Mouse (Mus musculus): ENCODE data around the gene Cog7.

Gene Cog7

DNA sequence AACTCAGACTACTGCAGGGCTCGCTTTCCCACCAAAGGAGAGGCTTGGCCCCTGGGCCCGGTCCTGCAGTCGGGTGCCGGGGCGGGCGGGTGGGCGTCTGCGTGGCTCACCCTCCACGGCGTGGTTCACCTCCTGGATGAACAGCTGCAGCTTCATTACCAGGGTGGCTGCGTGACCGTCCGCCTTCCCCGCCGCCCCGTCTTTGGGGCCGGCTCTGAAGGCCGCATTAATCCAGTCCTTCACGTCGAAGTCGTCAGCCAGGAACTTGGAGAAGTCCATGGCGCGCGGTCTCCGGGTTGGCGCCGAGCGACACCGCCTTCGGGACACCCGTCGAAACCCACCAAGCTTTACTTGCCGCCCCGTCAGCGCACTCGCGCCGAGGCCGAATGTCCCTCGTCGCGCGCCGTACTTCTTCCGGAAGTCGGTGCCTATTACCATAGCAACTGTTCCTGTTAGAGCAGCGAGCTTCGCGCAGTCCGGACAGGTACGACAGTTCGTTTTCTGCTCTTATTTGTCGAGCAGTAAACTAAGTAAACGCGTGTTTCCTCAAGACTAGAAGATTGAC, at the start of gene Cog7:
Gene Cog7 (minus strand): TSS at position 405 of the 565 bp plus-strand sequence.
- peak; percentile 78 to 90 for DNase-seq (ENCODE audit: low spot score in 2 of 2)

DNA sequence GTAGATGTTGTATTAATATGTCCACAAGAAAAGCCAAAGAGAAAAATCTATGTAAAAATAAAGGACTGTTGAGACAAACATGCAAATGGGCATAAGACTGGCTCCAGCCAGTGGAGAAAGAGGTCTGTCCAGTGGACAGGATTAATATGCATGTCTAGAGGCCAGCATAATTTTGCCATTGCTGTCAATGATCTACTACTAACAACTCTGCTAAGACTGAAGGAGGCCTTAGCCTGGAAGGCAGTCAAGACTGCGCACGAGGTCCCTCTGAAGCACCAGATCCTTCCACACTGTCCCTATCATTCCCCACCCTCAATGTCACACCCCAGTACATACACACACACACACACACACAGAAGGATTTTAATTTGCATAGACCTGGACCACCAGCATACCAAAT, 40.6 kb upstream of the Cog7 start:
- DNase-seq (ENCODE audit: low spot score in 2 of 2) = no peak

DNA sequence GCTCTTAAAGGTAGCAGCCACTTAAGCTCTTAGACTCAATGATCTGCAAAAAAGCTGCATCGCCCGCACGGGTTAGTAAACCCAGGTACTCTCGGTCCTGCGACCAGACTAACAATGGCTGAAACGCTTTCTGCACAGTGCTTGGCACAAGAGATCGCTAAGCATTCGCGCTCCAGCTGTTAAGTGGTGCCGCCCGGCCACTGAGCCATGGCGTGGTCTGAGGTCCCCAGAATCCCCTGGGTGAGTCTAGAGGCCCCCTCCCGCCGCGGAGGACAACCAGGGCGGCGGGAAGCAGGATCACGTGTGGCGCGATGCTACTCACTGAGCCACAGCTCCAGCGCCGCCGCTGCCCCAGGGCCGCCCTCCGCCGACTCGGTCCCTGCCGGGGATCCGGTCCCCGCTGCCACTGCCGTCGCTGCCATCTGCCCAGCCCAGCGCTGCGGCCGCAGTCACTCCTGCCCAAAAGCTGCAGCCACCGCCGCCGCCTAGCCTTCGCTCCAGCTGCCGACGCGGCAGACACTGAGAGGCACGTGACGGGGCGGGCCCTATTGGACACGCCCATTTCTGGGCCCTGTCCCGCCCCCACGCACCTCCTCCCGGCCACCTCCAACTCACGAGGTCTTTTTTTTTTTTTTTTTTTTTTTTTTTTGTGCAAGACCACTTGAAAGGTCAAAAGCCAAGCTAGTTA, 39.3 kb upstream of the Cog7 start, which contains the start of gene Gga2:
Gene Gga2 (minus strand): TSS at position 556 of the 688 bp plus-strand sequence.
- DNase-seq (ENCODE audit: low spot score in 2 of 2) = peak; percentile 65 to 82

DNA sequence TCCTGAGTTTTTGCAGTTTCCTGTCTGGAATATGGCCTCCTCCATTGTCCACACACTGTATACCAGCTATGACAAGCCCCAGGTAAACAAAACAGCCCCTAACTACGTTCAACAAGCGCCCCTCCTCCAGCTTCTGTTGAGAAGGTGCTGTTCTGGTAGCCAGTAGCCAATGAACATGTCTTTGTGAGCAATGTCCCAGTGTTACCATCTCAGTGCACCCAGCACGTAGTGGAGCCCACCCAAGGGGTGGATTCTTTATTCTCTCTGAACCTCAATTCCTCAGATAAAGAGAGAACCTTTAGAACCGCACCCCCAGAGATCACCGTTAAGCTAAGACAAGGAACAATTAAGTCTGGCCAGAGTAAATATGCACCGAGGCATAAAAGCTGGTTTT, 38.8 kb upstream of the Cog7 start:
- DNase-seq (ENCODE audit: low spot score in 2 of 2) = peak in 1 of 2 experiments; percentile 20

DNA sequence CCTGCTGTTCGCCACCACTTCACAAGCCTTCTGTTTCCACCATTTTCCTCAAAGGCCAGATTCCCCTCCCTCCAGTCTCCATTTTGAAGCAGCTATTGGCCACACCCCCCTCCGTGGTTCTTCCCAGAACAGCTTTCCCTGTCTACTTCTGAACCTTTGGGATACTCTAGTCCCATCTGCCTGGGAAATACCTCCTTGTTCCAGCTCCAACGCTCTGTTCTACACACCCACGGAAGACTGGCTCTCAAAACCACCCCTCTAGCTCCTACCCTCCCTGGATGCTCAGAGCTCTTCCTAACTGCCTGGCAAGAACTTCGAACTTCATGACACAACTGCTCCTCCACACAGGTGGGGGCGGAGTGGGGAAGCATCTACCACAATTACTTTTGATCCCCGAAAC, 37.5 kb upstream of the Cog7 start:
- peak; percentile 44 to 72 for DNase-seq (ENCODE audit: low spot score in 2 of 2)

DNA sequence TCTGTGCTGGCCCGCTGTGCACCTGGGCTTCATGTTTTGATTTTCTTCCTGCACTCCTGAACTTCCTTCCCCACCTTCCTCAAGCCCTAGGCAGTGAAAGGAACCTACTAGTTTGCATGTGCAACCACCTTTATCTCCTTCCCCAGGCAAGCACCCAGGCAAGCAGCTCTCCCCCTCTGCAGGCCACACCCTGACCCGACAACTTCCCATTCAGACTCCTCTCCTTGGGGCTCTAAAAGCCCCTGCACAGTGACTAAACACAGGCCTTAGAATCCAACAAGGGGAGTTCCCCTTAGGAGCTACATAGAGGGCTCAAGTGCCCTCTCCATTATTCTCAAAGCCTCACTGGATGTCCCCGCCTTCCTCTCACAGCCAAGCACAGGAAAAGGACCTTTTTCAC, 36.7 kb upstream of the Cog7 start:
- no peak for DNase-seq (ENCODE audit: low spot score in 2 of 2)

DNA sequence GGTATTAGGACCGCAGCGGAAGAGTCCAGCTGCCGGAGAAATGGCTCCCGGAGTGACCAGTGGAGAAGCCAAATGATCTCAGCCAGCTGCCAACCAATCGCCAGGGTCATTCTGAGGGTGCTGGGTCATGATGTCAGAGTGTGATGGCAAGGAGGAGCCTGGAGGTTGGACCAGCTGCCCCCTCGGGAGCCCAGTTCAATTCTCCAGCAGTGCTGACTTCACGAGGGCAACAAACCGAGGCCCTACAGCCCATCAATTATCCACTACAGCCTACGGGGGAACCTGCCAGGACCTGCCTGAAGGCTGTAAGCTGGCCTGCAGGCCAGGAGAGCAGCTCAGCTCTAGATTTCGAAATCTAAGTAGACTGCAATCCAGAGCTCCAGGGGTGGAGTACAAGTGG, 34.2 kb upstream of the Cog7 start:
- no peak for DNase-seq (ENCODE audit: low spot score in 2 of 2)

DNA sequence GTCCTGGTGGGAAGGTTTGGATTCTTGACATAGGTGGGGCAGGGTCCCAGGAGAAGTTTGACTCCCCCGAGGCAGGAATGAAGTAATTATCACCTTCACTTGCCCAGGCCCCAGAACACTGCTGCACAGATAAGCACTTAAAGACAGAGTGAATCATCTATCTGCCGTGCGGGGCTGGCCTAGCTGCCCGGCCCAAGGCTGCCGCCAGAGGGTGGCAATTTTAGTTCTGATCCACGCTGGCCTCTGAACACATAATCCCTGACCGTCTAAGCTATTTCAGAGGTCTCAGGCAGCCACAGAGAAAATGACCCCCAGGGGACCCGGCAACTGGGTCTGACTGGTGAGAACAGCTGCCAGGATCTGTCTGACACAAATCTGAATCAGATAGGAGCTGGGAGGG, 33.6 kb upstream of the Cog7 start:
- no peak for DNase-seq (ENCODE audit: low spot score in 2 of 2)

DNA sequence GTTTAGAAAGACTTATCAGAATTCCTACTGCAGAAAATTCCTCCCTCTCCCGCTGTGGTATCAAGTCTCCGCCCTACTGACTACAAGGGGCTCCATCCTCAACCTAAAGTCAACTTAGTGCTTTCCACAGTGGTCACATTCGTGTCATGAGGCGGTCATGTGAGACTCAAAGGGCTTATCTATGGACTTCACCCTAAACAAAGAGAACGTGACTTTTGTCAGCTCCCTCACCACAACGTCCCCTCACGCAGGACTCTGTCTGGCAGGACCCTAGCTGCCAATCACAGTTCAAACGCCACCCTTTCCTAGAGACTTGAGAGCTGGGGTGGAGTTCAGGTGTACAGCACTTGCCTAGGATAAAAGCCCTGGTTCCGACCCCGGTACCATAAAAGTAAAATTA, 31.4 kb upstream of the Cog7 start:
- DNase-seq (ENCODE audit: low spot score in 2 of 2) = no peak

DNA sequence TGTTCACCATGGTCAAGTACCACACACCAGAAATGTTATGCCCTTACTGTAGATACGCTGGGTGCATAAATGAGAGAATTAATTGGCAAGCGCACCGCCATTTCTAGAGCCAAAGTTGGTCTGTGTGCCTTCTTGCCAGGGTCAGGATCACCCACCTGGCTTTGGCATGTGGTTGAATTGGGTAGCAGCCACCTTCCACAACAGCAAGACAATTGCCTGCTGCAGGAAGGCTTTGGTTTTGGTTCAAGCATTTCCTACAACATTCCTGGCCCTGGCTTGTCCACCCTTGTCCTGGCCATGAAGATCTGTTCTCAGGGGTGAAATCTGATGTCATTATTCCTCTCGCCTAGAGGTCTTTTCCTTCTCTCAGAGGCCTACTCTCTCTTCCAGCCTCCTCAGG, 30.9 kb upstream of the Cog7 start:
- no peak for DNase-seq (ENCODE audit: low spot score in 2 of 2)

DNA sequence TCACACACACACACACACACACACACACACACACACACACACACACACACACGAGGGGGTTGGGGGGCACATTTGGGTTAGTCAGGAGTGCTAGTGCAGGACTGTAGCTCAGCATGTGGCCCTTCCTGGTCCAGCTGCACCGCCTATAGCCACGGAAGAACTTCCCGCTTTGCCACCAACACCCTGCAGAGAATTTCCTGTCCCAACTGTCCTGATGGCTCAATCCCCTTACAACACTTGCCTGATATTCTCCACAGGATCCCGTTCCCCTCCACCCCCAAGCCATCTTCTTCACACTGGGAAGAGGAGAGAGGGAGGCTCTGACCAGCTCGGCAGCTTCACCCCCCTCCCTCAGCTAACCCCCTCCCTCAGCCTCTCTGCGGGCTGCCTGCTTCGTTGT, 18.9 kb upstream of the Cog7 start:
- DNase-seq (ENCODE audit: low spot score in 2 of 2) = no peak

DNA sequence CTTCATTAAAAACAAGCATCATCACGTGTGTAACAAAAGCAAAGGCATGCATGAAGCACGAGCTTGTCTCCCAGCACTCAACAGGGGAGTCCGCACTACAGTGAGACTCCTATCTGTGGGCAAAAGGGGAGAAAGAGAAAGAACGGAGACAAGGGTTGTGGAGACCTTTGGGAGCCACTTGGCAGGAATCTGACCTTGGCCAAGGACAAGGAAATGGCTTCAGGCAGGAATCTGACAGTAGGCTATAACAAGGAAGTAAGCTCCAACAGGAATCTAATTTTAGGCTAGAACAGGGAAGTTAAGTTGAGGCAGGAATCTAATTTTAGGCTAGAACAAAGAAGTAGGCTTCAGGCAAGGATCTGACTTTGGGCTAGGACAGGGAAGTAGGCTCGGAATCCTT, 14.4 kb upstream of the Cog7 start:
- DNase-seq (ENCODE audit: low spot score in 2 of 2) = no peak

DNA sequence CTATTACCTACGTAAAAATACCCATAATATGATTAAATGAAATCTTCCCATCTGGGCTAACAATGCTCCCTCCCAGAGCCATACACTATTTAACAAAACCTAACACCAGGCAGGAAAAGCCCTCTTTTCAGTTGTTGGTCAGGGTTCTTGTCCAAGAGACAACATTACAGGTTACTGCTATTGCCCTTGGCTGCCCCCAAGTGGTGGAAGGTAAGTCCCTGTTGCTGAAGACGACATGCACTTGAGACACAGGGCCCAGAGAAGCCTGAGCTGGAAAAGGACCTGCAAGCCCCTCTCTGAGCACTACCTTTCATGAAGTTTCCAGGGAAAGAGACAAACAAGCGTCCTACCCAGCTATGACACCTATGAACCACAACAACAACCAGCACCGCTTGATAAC, 6.5 kb downstream of the Cog7 start:
- peak in 1 of 2 experiments; percentile 48 for DNase-seq (ENCODE audit: low spot score in 2 of 2)

DNA sequence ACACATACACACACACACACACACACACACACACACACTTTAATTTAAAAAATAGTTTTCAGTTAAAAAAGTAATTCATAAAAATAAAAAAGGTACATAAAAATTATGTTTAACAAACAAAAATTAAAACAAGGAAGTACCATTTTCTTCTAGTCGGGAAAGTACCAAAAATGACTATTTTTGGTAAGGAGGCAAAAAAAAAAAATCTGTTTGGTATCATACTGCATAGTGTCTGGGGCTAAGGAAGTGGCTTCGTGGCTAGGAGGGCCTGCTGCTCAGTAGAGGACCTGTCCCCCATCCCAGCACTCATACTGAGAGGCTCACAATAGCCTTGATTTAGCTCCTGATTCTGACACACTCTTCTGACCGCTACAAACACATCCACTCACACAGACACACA, 9.8 kb downstream of the Cog7 start:
- no peak for DNase-seq (ENCODE audit: low spot score in 2 of 2)

DNA sequence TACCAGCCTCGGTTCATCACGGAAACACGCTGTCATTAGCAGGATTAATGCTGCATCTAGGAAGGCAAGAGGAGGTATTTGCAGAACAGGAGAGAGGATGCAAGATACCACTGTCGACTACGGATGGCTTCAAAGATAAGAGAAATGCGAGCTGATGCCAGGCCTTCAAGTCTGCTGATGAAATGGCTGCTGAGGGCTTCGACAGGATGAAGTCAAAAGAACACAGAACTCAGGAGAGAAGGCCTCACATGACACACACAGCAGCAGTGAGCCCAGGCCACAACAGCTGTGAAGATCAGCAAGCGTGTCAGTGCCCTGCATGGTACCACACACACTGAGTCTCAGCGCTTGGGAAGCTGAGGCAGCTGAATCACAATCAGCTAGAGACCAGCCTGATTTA, 11.3 kb downstream of the Cog7 start:
- DNase-seq (ENCODE audit: low spot score in 2 of 2) = no peak

DNA sequence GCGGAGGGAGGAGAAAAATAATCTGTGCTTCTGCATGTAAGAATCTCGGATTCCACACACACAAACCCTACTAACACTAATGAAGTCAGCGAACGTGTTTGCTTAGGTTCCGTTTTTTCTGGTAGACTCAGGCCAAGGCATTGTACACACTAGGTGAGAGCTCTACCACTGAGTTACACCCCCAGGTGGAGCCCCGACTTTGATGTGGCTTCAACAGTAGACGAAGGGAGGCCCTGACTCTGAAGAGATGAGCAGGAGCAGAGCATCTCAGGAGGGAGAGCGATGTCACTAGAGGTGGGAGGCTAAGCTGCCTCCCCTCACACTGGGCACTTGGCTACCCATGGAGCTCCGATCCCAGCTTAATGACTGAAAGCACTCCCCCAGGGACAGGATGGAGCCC, 12.7 kb downstream of the Cog7 start:
- DNase-seq (ENCODE audit: low spot score in 2 of 2) = no peak

DNA sequence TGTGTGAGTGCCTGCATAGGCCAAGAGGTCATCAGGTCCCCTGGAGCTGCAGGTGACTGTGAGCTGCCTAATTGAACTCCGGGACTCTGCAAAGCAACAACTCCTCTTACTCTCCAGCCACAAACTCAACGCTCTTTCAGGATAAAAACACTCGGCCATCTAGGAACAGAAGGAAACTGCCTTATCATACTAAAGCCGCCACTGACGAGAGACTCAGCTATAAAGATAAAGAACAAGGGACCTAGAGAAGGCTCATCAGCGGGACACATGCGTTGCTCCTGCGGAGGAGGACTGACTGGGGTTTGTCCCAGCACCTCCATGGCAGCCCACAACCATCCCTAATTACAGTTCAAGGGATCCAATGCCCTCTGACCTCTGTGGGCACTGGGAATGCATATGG, 13.3 kb downstream of the Cog7 start:
- DNase-seq (ENCODE audit: low spot score in 2 of 2) = no peak

DNA sequence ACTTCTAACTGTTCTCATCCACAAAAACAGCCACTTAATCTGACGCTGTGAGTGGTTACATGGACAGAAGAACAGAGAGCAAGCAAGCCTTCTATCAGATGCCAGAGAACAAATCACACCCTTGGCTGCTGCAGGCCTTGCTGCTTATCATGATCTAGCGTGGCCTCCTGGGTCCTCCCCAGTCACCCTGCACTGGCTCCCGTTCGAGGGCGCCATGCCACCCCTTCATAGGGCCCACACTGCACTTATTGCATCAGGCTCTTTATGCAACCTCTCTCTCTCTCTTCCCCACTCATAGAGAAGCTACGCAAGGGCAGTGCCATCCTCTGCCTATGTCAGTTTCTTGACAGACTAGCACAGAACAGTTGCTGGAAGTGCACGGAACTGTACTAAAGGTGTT, 15.3 kb downstream of the Cog7 start:
- DNase-seq (ENCODE audit: low spot score in 2 of 2) = no peak

DNA sequence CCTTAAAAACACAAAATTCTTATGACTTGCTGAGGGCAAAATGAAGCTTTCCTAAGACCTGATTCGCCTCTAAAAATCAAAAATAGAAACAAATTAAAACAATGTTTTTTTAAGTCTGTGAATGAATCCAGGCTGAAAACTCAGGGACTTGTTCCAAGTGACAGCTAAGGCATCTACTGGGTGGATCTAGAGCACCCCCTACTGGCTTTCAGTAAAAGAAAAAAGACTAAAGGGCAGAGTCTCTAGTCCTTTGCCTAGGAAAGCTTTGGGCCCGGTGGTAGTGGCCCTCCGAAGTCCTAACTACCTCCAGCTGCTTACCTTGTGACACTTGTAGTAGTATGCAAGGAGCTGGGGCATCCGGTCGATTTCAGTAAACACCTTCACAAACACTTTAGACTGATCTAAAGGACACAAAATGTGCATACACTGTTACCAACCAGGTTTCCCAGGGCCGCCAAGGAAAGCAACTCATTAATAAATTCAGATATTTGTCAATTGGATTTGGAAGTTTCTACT, 17.6 kb downstream of the Cog7 start:
- DNase-seq (ENCODE audit: low spot score in 2 of 2) = peak in 1 of 2 experiments; percentile 61

DNA sequence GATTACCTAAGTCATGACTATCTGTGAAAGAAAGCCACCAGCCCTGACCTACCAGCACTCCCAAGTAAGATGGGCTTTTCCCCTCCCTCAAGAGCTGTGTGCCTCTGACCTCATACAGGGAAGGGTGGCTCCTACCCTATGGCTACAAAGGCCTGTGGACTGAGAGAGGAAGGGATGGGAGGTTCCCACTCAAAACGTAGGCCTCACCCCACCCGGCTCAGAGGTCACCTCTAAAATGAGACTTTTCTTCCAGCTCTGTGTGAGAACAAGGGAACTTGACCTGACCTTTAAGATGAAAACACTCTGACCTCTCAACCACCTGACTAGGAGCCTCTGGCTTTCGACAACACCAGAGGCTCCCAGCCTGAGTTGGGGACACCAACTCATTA, 18.9 kb downstream of the Cog7 start:
- DNase-seq (ENCODE audit: low spot score in 2 of 2) = no peak

DNA sequence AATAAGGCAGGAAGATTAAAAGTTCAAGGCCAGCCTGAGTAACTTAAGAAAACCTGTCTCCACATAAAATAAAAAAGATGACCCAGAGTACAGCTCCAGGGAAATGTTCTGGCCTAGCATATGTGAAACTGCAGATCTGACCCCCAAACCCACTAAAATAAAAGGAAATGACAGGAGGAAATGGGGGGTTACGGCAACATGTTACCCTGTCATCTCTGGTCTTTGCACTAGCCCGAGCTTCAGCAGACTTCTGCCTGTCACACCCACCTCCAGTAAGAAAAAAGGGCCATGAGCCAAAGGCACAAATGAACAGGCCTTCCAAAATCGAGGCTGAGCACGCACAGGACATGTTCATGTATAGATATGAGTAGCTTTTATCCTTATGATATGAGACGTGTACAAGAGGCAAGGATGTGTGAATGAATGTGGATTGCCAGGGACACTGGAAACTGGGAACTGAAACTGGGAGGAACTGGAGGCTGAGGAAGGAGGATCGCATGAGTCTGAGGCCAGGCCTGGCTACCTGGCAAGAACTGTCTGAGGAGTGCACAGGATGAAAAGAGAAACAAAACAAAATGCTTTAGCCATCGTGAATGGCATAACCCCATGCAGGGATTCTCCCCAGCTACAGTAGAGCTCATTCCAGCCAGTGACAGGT, 19.5 kb downstream of the Cog7 start:
- DNase-seq (ENCODE audit: low spot score in 2 of 2) = no peak

DNA sequence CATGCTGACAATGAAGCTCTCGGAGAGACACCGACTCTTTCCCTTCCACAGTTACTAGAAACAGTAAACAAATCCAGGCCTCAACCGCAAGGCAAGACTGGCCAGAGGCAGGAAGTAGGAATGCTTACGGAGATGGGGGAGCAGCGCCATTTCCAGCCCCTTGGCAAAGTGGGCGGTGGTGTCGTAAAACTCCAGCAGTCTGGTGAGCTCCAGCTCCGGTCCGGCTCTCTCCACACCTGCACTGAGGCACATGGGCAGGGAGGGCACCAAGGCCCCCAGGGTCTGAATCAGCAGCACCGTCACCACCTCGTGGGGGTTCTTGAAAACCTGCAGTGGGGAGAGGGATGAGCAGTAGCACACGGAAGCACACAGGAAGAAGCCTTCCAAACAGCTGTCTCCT, 25.7 kb downstream of the Cog7 start:
- DNase-seq (ENCODE audit: low spot score in 2 of 2) = no peak
